Mouse (Mus musculus) intestine, postnatal 0 days (tissue): ENCODE results near the gene Rnf213. TPM values are rescaled to one million over a fixed set of nuclear protein-coding genes. Genes with fewer than 3 reads are reported as not detected.

Experiments used
- ATAC-seq: fragments of 200-750 bp; cut with Nextera tagmentation; 2 replicates; pipeline ENCODE4 v1.8.0; 2017; ENCODE audit warnings: mild to moderate bottlenecking, moderate TSS enrichment, moderate library complexity
- H3K27ac ChIP-seq: fragments of 300-500 bp; sonication (generic); 2 replicates; pipeline ENCODE4 v1.5.1; 2014; ENCODE audit warnings: mild to moderate bottlenecking, low read depth, low read length, moderate library complexity
- H3K27me3 ChIP-seq: fragments of 300-500 bp; sonication (generic); replicated peaks from 2 replicates; pipeline ENCODE4 v1.6.1; 2014; ENCODE audit warnings: low read length, mixed read lengths; ENCODE audit not compliant: control insufficient read depth, insufficient read depth
- H3K36me3 ChIP-seq: fragments of 300-500 bp; sonication (generic); 2 replicates; pipeline ENCODE4 v1.6.1; 2014; ENCODE audit warnings: mild to moderate bottlenecking, moderate library complexity; ENCODE audit not compliant: control insufficient read depth, insufficient read depth
- H3K4me1 ChIP-seq: fragments of 300-500 bp; sonication (generic); replicated peaks from 2 replicates; pipeline ENCODE4 v1.6.1; 2014; ENCODE audit warnings: antibody characterized with exemption, low read length, mixed read lengths; ENCODE audit not compliant: control insufficient read depth, insufficient read depth
- H3K4me2 ChIP-seq: fragments of 300-500 bp; sonication (generic); replicated peaks from 2 replicates; pipeline ENCODE4 v1.6.1; 2014; ENCODE audit warnings: low read depth, mild to moderate bottlenecking, moderate library complexity
- H3K4me3 ChIP-seq: fragments of 300-500 bp; sonication (generic); 2 replicates; pipeline ENCODE4 v1.5.1; 2014; ENCODE audit warnings: low read depth, low read length
- H3K9ac ChIP-seq: fragments of 300-500 bp; sonication (generic); 2 replicates; pipeline ENCODE4 v1.6.1; 2014; ENCODE audit warnings: mild to moderate bottlenecking, low read depth, low read length
- H3K9me3 ChIP-seq: fragments of 300-500 bp; sonication (generic); 2 replicates; pipeline ENCODE4 v1.6.1; 2016; ENCODE audit warnings: mixed run types; ENCODE audit not compliant: control insufficient read depth
- CTCF ChIP-seq: sonication (generic); IDR thresholded peaks from 2 replicates; pipeline ENCODE4 v1.5.1; 2016; ENCODE audit warnings: low read depth, mild to moderate bottlenecking, control low read depth, antibody characterized with exemption, moderate library complexity
- WGBS: fragments of 180-500 bp; shearing (Covaris S2); extraction: QIAGEN DNeasy Blood & Tissue Kit; methylation state at CpG from one replicate; pipeline ENCODE4 v1.1.7; 2014; 5-methylcytosine and 5-hydroxymethylcytosine counted together
- polyA plus RNA-seq: library from polyadenylated mRNA; unstranded; fragments of >200 nt; fragmentation: Nextera tagmentation; extraction: Ambion mirVana; gene quantifications from 2 replicates; pipeline ENCODE4 v1.2.1, GENCODE M21; 2015

Gene Rnf213
- polyA plus RNA-seq, 1 experiment from 2014 or later: 23.2 TPM

GRCm38 (mm10) chr11:119520713-119521063 lies 127.8 kb downstream of the Rnf213 start:
- Histone ChIP-seq H3K9ac (no peak overlapping the region), H3K9me3 (no peaks in the 10 kb centered on the region), H3K27ac (peak overlapping the region; percentile 31; the same call in 1 of the 2 replicates), H3K4me3 (no peak overlapping the region), H3K27me3 (peaks cover 4% of the 10 kb centered on the region; the same call in 1 of the 2 replicates), H3K4me2 (no peak overlapping the region), H3K4me1 (0 out of 2 replicates have a peak, but pooled peaks cover 8% of the 10 kb centered on the region), H3K36me3 (no peaks in the 10 kb centered on the region)
- no peak for TF ChIP-seq CTCF
- peak; percentile 76 for ATAC-seq

GRCm38 (mm10) chr11:119521920-119522710 lies 129.2 kb downstream of the Rnf213 start:
- no peak overlapping the region for H3K27ac ChIP-seq
- TF ChIP-seq CTCF: no peak
- no peaks in the 10 kb centered on the region for H3K27me3 ChIP-seq
- H3K4me3 ChIP-seq: no peak overlapping the region
- H3K4me2 ChIP-seq: no peak overlapping the region
- no peak for ATAC-seq
- H3K36me3 ChIP-seq: no peaks in the 10 kb centered on the region
- no peaks in the 10 kb centered on the region for H3K9me3 ChIP-seq
- 0 out of 2 replicates have a peak, but pooled peaks cover 8% of the 10 kb centered on the region for H3K4me1 ChIP-seq
- H3K9ac ChIP-seq: no peak overlapping the region
- 83% methylated on average over 6 of the region's 6 CpGs for WGBS

- Histone ChIP-seq H3K9me3 (no peaks in the 10 kb centered on the region), H3K9ac (no peak overlapping the region), H3K4me3 (no peak overlapping the region), H3K4me1 (0 out of 2 replicates have a peak, but pooled peaks cover 8% of the 10 kb centered on the region), H3K36me3 (no peaks in the 10 kb centered on the region), H3K27me3 (no peaks in the 10 kb centered on the region), H3K27ac (no peak overlapping the region), H3K4me2 (no peak overlapping the region)
- 71% methylated on average over 8 of the region's 8 CpGs for WGBS
- no peak for TF ChIP-seq CTCF
- ATAC-seq: no peak
Observed at GRCm38 (mm10) chr11:119522779-119523178, 129.9 kb downstream of the Rnf213 start.

- no peak for ATAC-seq
- Histone ChIP-seq H3K27ac (no peak overlapping the region), H3K36me3 (no peaks in the 10 kb centered on the region), H3K27me3 (no peaks in the 10 kb centered on the region), H3K9ac (no peak overlapping the region), H3K4me1 (0 out of 2 replicates have a peak, but pooled peaks cover 8% of the 10 kb centered on the region), H3K4me3 (no peak overlapping the region), H3K4me2 (no peak overlapping the region), H3K9me3 (no peaks in the 10 kb centered on the region)
- TF ChIP-seq CTCF: no peak
- WGBS: 86% methylated on average over 3 of the region's 3 CpGs
Observed at GRCm38 (mm10) chr11:119523392-119523791, 130.5 kb downstream of the Rnf213 start.

GRCm38 (mm10) chr11:119524545-119524949 lies 131.6 kb downstream of the Rnf213 start:
- peak overlapping the region; percentile 38 for H3K4me3 ChIP-seq
- 0 out of 2 replicates have a peak, but pooled peaks cover 8% of the 10 kb centered on the region for H3K4me1 ChIP-seq
- peak overlapping the region; percentile 72 for H3K4me2 ChIP-seq
- TF ChIP-seq CTCF: no peak
- ATAC-seq: peak; percentile 81
- no peak overlapping the region for H3K27ac ChIP-seq
- WGBS: 2% methylated on average over 33 of the region's 33 CpGs
- H3K27me3 ChIP-seq: no peaks in the 10 kb centered on the region
- H3K36me3 ChIP-seq: no peaks in the 10 kb centered on the region
- 0 out of 2 replicates have a peak overlapping the region, but pooled peaks have one; percentile 40 for H3K9ac ChIP-seq
- H3K9me3 ChIP-seq: no peaks in the 10 kb centered on the region

GRCm38 (mm10) chr11:119526068-119526966 lies 133.4 kb downstream of the Rnf213 start:
- Histone ChIP-seq H3K4me1 (0 out of 2 replicates have a peak, but pooled peaks cover 5% of the 10 kb centered on the region), H3K4me2 (no peak overlapping the region), H3K36me3 (no peaks in the 10 kb centered on the region), H3K27me3 (no peaks in the 10 kb centered on the region), H3K27ac (no peak overlapping the region), H3K9me3 (no peaks in the 10 kb centered on the region), H3K4me3 (no peak overlapping the region), H3K9ac (no peak overlapping the region)
- no peak for ATAC-seq
- no peak for TF ChIP-seq CTCF
- 77% methylated on average over 14 of the region's 14 CpGs for WGBS
